Mouse (Mus musculus) lung, adult 10 weeks (tissue): ENCODE measurements around the gene Vsnl1. TPM values are rescaled to one million over a fixed set of nuclear protein-coding genes. Genes with fewer than 3 reads are reported as not detected.

Experiments used
- polyA plus RNA-seq: library from polyadenylated mRNA; stranded (reverse); fragments of 350-450 nt; fragmentation: Illumina TruSeq; extraction: RNeasy Lipid Tissue Mini Kit (QIAGEN cat#74804); gene quantifications from one replicate; pipeline ENCODE4 v1.2.3, GENCODE M21; 2014; ENCODE audit warnings: low read depth, low replicate concordance; ENCODE audit not compliant: insufficient read depth

The Vsnl1 gene
- 9.8 TPM for polyA plus RNA-seq

GRCm38 (mm10) chr12:11436497-11437265 is at the start of gene Vsnl1:
Vsnl1 (minus strand) TSS chr12:11436613.

GRCm38 (mm10) chr12:11455549-11456194 is 19.3 kb upstream of the Vsnl1 start, which contains the start of gene Rad51ap2:
Rad51ap2 (plus strand) TSS chr12:11456079.

Other genes with a start within 250 kb of the Vsnl1 start
- gene Msgn1, start 227.6 kb downstream of the Vsnl1 start, polyA plus RNA-seq: not detected
- gene Gen1, start 170.8 kb downstream of the Vsnl1 start, polyA plus RNA-seq: 0.25 TPM
- gene Smc6, start 170.7 kb downstream of the Vsnl1 start, polyA plus RNA-seq: 18.7 TPM
- gene Rad51ap2, start 19.5 kb upstream of the Vsnl1 start, polyA plus RNA-seq: not detected